Mouse (Mus musculus) CD8-positive naive resting alpha-beta T cell, adult 2 months (primary cell): ENCODE measurements around the gene Dhx33.

Source experiments
- DNase-seq, 2 experiments: peaks; one replicate each; pipeline ENCODE4 v3.0.0; 2022; ENCODE audit warnings: low read depth in 2 of 2, low spot score in 2 of 2

Dhx33 gene

GRCm38 (mm10) chr11:71004316-71004773 lies at the start of gene Dhx33:
Dhx33 (minus strand) TSS chr11:71004437.
- peak; percentile 89 to 93 for DNase-seq

GRCm38 (mm10) chr11:71052554-71052953 lies 48.3 kb upstream of the Dhx33 start:
- no peak for DNase-seq

DNA sequence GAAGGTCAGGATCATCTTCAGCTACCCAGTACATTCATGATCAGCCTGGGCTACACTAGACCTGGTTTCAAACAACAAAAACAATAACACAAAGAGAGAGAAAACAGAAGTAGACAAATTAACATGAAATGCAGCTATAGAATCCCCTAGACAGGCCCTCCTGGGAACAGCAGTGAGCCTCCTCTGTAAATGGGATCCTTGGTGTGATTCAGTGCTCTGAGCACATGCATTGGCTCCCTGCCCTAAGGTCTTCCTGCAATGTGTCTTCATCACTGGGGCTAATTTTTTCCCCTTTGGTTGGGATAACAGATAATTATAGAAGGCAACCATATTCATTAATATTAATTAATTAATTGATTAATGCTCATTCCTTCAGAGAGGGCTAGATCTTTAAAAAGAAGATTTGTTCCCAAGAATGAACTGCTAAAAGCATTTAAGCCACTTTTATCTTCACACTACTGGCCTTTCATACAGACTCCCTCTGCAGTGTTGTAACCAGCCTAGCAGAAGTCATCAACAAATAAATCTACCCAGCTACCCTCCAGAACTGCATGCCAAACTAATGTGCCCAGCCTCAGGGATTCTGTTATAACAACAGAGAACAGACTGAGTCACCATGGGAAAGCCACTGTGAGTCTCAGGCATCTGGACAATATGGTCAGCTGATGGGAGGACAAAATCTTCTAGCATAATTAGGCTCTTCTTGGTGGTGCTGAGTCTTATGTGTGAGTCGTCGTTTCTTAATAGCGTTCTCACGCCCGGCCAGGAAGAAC lies 35.5 kb upstream of the Dhx33 start:
- DNase-seq: no peak

- no peak for DNase-seq
Measured at GRCm38 (mm10) chr11:71033163-71033761, 29.0 kb upstream of the Dhx33 start, which contains the start of gene 6330403K07Rik. 6330403K07Rik (minus strand) TSS chr11:71033513.

GRCm38 (mm10) chr11:71032491-71033162 lies 28.4 kb upstream of the Dhx33 start:
- DNase-seq: no peak

DNA sequence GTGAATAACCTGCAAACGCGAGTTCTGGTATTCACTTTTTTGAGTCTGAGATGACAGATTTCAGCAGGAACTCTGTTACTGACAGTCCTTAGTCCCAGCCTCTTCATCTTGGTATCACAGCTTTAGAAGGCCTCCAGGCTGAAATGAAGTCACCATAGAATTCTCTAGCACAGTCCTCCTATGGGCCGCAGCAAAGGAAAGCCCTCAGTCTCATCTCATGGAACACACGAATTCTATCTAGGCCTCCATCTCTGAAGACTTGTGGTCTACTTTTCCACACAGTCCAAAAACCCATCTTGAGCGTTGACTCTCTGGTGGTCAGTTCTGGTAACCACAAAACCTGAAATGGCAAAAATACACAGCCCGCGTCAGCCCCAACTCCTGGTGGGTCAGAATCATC lies 27.8 kb upstream of the Dhx33 start:
- no peak for DNase-seq

GRCm38 (mm10) chr11:71029403-71030118 lies 25.3 kb upstream of the Dhx33 start:
- DNase-seq: no peak

DNA sequence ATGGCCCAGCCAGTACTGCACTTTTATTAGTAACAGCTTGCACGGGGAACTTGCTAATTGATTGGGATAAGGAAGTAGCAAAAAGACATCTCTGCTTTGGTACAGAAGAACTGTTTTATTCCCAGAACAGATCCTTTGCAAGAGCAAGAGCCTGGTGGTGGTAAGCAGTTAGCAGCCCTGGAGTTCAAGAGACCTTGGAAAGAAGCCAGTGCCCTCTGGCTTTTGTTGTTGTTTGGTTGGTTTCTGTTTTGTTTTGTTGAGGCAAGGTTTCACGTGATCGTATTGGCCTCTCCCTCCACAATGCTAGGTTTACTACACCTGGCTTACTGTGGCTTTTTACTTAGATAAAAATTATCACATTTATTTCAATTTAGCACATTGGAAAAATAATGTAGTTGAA lies 24.0 kb upstream of the Dhx33 start:
- DNase-seq: no peak

DNA sequence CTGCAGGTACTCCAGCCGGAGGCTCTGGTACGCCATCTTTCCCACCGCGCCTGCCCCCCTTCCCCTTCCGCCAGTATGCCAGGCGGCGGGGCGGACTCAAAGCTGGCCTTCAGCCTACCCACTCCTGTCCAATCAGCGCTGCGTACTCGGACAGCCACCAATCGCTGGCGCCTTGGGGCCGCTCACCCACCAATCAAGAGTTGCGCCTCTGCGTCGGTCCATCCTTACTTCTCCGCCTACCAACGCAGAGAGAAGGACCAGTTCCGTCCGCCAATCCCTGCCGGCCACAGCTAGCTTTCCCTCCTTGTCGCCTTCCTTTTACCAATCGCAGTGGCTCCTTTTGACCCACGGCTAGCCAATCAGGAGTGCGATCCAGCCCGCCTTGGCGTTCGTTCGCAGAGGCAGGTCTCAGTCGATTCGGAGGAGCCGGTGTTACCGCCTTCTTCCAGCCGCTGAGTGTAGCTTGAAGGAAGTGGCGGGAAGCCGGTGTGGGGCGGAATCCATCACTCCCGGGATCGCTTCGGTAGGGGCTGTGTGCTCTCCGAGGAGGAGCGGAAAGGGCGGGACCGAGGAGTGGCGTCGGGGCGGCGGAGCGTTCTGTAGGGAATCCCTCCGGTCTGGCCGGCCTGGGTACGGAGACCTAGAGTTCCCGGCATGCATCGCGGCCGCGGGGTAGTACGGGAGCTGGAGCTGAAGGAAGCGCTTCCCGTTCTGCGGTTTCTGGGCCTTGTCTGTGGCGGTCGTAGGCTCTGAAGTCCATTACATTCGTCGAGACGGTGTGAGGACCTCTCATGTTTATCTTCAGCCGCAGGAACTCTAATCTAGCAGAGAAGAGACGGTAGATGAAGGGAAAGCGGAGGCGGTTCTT lies 15.2 kb upstream of the Dhx33 start, which contains the start of the genes Mis12 and Derl2:
Mis12 (plus strand) TSS at position 411 of the 868 bp plus-strand sequence.
Derl2 (minus strand) TSS at position 641 of the 868 bp plus-strand sequence.
- peak; percentile 96 to 97 for DNase-seq

DNA sequence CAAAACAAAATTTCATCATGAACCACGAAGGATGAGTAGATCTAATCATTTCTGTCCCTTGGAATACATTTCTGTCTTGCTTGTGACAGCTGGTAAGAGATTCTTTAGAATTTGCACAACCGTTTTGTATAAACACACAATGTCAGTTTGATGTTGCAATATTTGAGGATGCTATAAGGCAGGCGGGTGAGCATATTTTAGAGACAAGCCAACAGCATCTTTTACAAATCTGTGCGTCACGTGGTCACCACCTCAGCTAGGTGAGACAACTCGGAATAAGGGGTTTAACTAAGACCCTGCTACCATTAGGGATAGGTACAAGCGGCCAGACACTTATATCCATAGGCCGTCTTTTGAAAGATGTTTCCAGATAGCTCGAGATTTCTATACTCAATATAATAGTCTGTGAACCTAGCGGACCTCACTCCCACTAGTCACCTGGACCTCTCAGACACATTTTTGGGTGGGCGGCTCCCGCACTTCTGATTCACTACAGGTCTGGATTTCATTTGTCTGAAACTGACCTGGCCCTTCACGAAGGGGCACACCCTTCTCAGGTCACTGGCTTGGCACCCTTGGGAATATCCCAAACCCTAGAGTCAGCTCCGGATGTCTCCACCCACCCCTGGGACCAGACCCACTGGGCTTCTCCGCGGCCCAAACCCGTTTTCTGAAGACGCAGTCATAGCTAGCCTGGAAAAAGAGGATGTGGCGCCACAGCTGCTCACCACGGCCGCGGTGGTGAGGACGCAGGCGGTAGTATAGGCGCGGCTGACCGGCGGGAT lies 14.4 kb upstream of the Dhx33 start:
- no peak for DNase-seq

- no peak for DNase-seq
Measured at GRCm38 (mm10) chr11:71017051-71017450, 12.8 kb upstream of the Dhx33 start.

GRCm38 (mm10) chr11:71012743-71013142 lies 8.5 kb upstream of the Dhx33 start:
- DNase-seq: no peak

- no peak for DNase-seq
Measured at GRCm38 (mm10) chr11:71008321-71008720, 4.1 kb upstream of the Dhx33 start.

DNA sequence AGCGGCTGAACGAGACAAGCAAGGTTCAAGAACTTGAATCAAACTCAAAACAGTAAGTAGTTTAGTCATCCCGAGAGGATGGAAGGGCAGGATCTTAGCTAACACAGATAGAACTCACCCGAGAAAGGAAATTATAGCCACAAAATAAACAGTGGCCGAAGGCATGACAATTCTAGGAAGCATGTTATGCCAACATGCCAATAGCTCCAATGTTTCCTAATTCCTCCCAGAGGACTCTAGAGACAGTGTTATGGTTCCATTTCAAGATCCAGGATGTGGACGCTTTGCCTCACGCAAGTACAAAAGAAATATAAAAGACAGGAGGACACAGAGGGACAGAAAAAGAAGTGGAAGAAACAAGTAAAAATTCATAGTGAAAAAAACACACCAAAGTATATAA lies 3.6 kb upstream of the Dhx33 start:
- DNase-seq: no peak

DNA sequence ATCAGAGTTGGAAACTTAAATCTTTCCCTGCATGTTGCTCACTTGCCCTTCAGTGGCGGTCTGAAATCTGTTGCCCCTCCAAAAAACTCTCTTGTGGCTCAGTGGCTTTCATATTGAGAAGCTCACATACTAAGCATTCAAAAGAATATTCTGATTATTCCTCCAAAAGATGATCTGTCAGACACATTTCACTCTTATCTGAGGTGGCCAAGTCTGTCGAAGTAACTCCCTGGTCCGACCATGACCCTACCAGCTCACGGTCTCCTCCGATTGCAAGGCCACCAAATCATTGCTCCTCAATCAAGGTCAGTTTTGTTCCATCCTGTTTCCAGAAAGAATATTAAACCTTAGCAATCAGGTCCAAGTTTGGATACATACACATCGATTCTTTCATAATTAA lies 2.8 kb upstream of the Dhx33 start:
- no peak for DNase-seq

DNA sequence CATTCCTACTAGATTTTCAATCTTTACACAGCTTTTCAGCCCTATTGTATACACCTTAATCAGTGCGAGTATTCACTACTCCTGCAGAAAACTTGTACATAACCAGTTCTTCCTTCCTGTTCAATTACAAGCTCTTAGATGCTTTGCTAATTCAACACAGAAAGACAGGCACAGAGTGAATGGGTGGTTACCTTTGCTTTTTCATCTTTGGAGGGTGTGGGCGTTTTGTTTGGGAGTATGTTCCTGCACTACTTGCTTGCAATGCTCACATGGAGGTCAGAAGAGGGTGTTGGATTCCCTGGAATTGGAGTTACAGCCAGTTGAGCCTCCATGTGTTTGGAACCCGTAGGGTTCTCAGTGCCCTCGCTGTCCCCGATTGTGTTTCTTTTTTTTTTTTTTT lies 809 bp upstream of the Dhx33 start:
- no peak for DNase-seq

DNA sequence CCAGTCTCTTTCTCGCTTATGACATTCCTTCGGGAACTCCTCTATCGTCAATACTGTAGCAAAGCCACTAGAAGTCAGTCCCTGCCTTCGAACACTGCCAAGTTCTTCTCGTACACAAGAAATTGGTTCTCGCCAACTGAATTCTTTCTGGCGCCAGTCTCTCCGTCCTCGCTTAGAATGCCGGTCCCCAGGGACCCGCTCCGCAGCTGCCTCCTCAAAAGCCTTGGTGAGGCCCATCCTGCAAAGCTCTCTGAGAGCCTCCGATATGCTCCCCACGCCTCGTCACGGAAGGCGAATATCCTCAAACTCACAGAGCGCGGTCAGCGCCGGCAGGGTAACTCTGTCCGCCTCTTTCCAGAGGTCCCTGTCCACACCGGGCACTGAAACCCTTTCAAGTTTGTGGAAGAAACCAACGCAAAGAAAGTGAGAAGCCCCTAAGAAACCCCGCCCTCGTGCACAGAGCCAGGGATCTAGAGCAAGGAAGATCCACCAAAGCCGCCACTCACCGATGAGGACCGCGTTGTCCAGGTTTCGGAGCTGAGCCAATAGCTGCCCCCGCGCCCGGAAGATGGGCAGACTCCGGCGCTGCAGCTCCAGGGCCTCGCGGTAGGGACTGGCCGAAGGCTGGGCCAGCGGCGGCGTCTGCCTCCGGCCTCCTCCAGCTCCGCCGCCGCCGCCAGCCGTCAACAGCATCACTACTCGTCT lies 474 bp downstream of the Dhx33 start:
- DNase-seq: no peak

GRCm38 (mm10) chr11:71001167-71001566 lies 3.1 kb downstream of the Dhx33 start:
- no peak for DNase-seq
